Mouse (Mus musculus): ENCODE results near the gene Fmnl3. TPM values are rescaled to one million over a fixed set of nuclear protein-coding genes. Genes with fewer than 3 reads are reported as not detected.

Fmnl3 gene
- total RNA-seq, 2 experiments from 2014 or later = 32.3 to 35.7 TPM

GRCm38 (mm10) chr15:99318861-99319410 lies 51.3 kb downstream of the Fmnl3 start:
- no peak for DNase-seq (ENCODE audit: low spot score in 2 of 2)

DNA sequence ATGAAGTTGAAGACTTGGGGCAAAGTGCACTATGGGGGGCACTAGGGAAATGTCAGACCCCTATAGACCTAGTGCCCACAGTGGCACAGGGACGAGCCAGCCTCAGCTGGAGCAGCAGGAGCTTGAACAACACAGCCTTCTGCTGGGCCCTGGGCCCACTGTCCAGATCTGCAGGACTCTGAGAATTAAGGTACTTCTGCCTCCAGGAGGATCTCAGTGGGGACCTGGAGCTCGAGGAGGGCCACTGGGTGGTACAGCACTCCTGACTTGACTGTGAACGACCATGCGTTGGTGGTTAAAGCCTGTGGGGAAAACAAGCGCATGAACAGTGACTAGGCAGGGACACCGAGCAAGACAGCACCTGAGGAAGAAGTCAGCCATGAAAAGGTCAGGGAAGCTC lies 52.2 kb downstream of the Fmnl3 start:
- DNase-seq (ENCODE audit: low spot score in 2 of 2) = no peak

- peak in 1 of 2 experiments; percentile 29 for DNase-seq (ENCODE audit: low spot score in 2 of 2)
These were observed 53.0 kb downstream of the Fmnl3 start for GRCm38 (mm10) chr15:99317267-99317651.

DNA sequence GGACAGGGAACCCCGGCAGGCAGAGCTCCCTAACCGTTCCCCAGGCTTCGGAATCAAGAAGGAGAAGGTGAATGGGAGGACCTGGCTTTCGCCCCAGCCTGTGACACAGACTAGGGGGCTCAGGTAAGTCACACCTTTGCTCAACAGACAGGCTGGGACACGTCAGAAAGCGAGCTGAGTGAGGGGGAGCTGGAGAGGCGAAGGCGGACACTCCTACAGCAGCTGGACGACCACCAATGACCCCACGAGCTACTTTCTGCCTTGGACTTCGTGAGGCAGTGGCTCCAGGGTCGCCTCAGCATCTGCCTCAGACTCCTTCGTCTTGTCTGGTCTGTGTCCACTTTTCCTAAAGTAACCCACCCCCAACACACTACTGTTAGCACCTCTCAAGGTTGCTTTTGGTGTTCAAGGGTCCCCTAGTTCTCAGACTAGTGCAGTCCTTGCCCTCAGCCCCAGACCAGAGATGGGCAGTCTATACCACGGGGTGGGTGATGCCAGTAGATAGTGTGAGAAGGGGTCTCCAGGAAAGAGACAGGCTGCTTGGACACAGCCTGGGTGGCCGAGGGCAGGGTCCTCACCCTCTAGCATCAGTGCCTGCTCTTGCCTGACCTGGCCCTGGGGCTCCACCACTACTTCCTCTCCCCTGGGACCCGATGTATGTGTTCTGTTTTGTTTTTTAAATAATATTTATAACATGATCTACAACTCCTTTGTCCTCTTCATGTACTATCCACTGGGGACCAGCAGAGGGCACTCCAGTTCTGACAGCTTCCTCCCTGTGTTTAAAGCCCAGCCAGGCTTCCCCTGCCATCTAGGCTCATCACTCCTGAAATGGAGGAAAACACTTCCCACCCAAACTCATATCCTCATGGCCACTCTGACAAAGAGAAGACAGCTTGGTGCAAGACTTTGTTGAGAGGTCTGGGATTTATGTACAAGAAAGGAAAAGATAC lies 53.7 kb downstream of the Fmnl3 start:
- peak; percentile 63 to 81 for DNase-seq (ENCODE audit: low spot score in 2 of 2)

DNA sequence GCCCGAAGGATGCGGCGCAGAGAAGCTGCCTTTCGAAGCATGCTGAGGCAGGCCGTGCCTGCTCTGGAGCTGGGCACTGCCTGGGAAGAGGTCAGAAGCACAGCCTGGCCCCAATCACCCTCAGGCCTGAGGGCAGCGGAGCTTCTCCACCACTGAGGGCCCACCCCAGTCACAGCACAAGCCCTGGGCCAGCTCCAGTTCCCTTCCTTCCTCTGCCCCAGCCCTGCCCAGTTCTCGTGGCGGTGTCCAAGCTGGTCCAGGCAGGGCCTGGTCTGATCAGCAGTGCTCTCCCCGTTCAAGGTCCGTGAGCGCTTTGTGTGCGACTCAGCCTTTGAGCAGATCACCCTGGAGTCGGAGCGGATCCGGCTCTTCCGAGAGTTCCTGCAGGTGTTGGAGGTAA lies 55.4 kb downstream of the Fmnl3 start:
- DNase-seq (ENCODE audit: low spot score in 2 of 2) = no peak

DNA sequence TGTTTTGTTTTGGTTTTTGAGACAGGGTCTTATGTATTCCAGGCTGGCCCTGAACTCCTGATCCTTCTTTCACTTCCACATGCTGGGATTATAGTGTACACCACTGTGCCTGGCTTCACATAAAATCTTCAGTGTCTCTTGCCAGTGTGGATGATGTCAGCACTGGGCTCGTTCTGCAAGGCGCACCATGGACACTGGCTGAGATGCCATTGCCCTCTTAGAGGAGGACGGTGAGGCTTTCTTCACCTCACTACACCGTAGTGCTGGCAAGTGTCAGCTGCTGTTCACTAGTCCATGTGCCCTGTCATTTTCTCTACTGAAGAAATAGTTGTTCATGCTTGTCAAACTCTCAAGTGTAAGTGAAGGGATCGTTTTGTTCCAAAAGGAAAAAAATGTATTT lies 59.7 kb downstream of the Fmnl3 start:
- no peak for DNase-seq (ENCODE audit: low spot score in 2 of 2)

GRCm38 (mm10) chr15:99309549-99309948 lies 60.7 kb downstream of the Fmnl3 start:
- DNase-seq (ENCODE audit: low spot score in 2 of 2) = no peak

GRCm38 (mm10) chr15:99307476-99307875 lies 62.8 kb downstream of the Fmnl3 start:
- DNase-seq (ENCODE audit: low spot score in 2 of 2) = no peak

- no peak for DNase-seq (ENCODE audit: low spot score in 2 of 2)
These were observed 74.1 kb downstream of the Fmnl3 start for GRCm38 (mm10) chr15:99296213-99296612.

GRCm38 (mm10) chr15:99295484-99295981 lies 74.7 kb downstream of the Fmnl3 start, which contains the start of gene Fam186b:
Gene Fam186b, minus strand, starts transcription at chr15:99295888.
- DNase-seq (ENCODE audit: low spot score in 2 of 2) = peak in 1 of 2 experiments; percentile 36

- peak; percentile 90 to 93 for DNase-seq (ENCODE audit: low spot score in 2 of 2)
These were observed 75.4 kb downstream of the Fmnl3 start, which contains the start of gene Prpf40b for GRCm38 (mm10) chr15:99294813-99295374. Gene Prpf40b, plus strand, starts transcription at chr15:99295087.

DNA sequence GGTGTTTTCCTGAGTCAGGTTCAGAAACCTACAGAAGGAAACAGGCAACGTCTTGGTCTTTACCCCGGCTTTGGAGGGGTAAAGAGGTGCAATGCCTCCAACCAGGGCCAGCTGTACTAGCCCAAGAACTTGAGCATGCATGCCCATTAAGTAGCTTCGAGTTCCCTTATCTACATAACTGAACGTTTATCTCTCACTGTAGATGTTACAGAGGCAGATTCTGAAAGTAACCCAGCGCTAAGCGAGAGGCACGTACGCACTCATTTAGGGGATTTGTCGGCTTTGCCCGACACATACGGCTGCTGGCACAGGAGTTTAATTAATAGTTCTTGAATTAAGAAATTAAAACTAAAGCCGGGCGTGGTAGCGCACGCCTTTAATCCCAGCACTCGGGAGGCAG lies 76.0 kb downstream of the Fmnl3 start:
- DNase-seq (ENCODE audit: low spot score in 2 of 2) = no peak

DNA sequence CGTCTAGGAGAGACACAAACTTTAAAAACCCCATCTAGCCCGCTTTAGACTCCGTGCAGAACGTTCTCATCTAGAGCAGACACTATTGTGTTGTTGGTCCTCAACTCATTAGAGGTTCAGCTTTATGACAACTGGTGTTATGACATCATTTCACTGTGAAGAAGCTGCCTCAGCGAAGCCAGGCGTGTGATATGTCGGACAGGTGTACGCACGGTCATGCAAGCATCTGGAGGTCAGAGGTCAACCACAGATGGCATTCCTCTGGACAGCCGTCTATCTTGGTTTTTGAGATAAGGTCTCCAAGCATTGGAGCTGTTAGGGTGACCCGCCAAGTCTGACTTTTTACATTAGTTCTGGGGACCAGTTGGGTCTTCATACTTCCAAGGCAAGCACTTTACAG lies 79.7 kb downstream of the Fmnl3 start:
- DNase-seq (ENCODE audit: low spot score in 2 of 2) = no peak

GRCm38 (mm10) chr15:99285189-99285535 lies 85.1 kb downstream of the Fmnl3 start:
- DNase-seq (ENCODE audit: low spot score in 2 of 2) = no peak

DNA sequence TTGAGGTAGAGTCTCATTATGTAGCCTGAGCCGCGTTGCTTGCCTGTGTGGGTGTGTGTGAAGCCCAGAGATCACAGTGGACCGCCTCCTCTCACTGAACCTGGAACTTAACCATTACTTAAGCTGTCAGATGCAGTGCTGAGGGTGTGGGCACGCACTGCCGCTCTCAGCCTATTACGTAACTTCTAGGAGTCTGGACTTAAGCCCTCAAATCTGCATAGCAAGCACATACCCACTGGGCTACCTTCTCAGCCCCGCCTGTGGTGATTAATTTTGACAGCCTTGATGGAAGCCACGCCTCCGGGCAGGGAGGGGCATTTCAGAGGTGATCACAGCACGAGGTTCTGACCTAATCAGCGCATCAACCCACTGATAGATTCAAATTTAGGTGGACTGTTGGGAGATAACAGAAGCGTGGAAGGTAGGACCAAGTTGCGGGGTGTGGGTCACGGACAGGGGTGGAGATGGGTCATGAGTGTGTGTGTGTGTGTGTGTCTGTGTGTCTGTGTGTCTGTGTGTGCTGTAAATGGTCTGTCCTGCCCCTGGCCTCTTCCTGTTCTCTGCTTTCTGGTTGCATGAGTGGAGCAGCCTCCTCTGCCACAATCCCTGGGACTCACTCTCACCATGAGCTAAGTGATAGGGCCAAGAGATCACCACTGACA lies 85.6 kb downstream of the Fmnl3 start:
- no peak for DNase-seq (ENCODE audit: low spot score in 2 of 2)

- no peak for DNase-seq (ENCODE audit: low spot score in 2 of 2)
These were observed 86.8 kb downstream of the Fmnl3 start for GRCm38 (mm10) chr15:99283456-99283855.

DNA sequence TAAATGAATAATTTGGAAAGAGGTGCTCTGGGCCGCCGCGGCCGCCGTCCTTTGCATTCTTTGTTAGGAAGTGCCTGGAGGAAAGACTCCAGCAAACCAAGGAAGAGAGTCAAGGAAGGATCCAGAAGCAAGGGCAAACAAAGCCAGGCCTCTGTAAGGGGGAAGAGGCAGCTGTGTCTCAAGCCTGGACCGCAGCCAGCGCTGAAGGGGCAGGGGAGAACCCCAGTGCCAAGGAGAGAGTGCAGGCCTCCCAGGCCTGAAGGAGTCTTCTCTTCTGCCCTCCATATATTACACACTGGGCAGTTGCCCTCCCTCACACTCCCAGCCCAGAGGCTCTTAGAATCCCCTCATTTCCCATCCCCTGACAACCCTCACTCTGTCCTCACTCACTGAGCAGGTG lies 92.0 kb downstream of the Fmnl3 start:
- DNase-seq (ENCODE audit: low spot score in 2 of 2) = no peak

DNA sequence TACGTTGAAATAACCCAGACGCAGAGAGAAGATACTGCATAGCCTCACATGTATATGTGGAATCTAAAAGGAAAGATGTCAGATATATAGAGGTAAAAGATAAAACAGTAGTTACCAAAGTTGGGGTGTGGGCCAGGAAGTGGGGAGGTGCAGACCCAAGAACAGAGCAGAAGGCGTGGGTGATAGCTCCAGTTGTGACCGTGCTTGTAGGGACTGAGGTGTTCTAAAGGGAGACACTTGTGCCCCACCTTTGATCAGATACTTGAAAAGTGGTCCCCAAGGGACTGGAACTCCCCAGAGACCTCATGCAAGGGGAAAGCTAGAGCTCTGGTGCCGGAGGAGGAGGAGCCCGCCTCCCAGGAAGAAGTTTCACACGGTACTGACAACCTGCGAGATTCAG lies 94.2 kb downstream of the Fmnl3 start:
- DNase-seq (ENCODE audit: low spot score in 2 of 2) = no peak
